Mouse (Mus musculus) bone marrow, adult 2 months (tissue): ENCODE measurements around the gene Zfp106. TPM values are rescaled to one million over a fixed set of nuclear protein-coding genes. Genes with fewer than 3 reads are reported as not detected.

Experiments used
- H3K27ac ChIP-seq: fragments of 200-500 bp; 2 replicates; pipeline ENCODE4 v1.5.1; 2012; ENCODE audit warnings: low read depth, mild to moderate bottlenecking, control low read depth, inconsistent platforms, low read length; ENCODE audit not compliant: control insufficient read depth, poor library complexity, insufficient read depth
- H3K4me1 ChIP-seq: fragments of 200-500 bp; 2 replicates; pipeline ENCODE4 v1.6.1; 2011; ENCODE audit warnings: low read length; ENCODE audit not compliant: control insufficient read depth, insufficient read depth
- H3K4me3 ChIP-seq: fragments of 200-500 bp; replicated peaks from 2 replicates; pipeline ENCODE3; 2011; ENCODE audit warnings: mild to moderate bottlenecking, low read depth, low read length, control low read depth; ENCODE audit not compliant: control insufficient read depth
- CTCF ChIP-seq: fragments of 200-500 bp; IDR thresholded peaks from 2 replicates; pipeline ENCODE4 v1.5.1; 2011; ENCODE audit warnings: low read length, control low read depth; ENCODE audit not compliant: control insufficient read depth, insufficient read depth
- POLR2A ChIP-seq: fragments of 200-500 bp; IDR thresholded peaks from 2 replicates; pipeline ENCODE4 v1.6.1; 2011; ENCODE audit warnings: low read depth, mild to moderate bottlenecking, control low read depth, low read length, borderline replicate concordance; ENCODE audit not compliant: control insufficient read depth
- WGBS: fragments of 180-500 bp; shearing (Covaris S2); methylation state at CpG from one replicate; pipeline ENCODE4 v1.1.7; 2018; 5-methylcytosine and 5-hydroxymethylcytosine counted together
- polyA plus RNA-seq: library from polyadenylated mRNA; stranded (reverse); fragments of >200 nt; gene quantifications from 2 replicates; pipeline ENCODE4 v1.2.4, GENCODE M21; 2011; ENCODE audit warnings: low replicate concordance; ENCODE audit not compliant: missing spikeins, insufficient read depth, insufficient read length

Zfp106 gene
- polyA plus RNA-seq, 1 experiment: 27.3 TPM

- Histone ChIP-seq H3K4me3 (no peak overlapping the region), H3K27ac (no peak overlapping the region), H3K4me1 (peaks cover 2% of the 10 kb centered on the region; the same call in 1 of the 2 replicates)
- TF ChIP-seq POLR2A (no peak), CTCF (no peak)
- 81% methylated on average over 5 of the region's 5 CpGs for WGBS
Observed at GRCm38 (mm10) chr2:120465397-120465785, 98.3 kb downstream of the Zfp106 start.

- 50% methylated on average over 2 of the region's 2 CpGs for WGBS
Observed at GRCm38 (mm10) chr2:120464732-120465396, 98.8 kb downstream of the Zfp106 start.

GRCm38 (mm10) chr2:120464091-120464490, 99.6 kb downstream of the Zfp106 start:
- 62% methylated on average over 8 of the region's 8 CpGs for WGBS
- Histone ChIP-seq H3K4me1 (no peaks in the 10 kb centered on the region; the same call in 1 of the 2 replicates), H3K4me3 (no peak overlapping the region), H3K27ac (no peak overlapping the region)
- TF ChIP-seq POLR2A: no peak
- TF ChIP-seq CTCF: no peak

More at GRCm38 (mm10) chr2:120464732-120465396, 98.8 kb downstream of the Zfp106 start:
- TF ChIP-seq CTCF: no peak
- TF ChIP-seq POLR2A: no peak
- Histone ChIP-seq H3K4me3 (no peak overlapping the region), H3K4me1 (peaks cover under 1% of the 10 kb centered on the region; the same call in 1 of the 2 replicates), H3K27ac (no peak overlapping the region)

GRCm38 (mm10) chr2:120463328-120463727, 100.3 kb downstream of the Zfp106 start:
- Histone ChIP-seq H3K4me3 (no peak overlapping the region), H3K4me1 (no peaks in the 10 kb centered on the region; the same call in 1 of the 2 replicates), H3K27ac (no peak overlapping the region)
- WGBS: 49% methylated on average over 7 of the region's 7 CpGs
- TF ChIP-seq CTCF: no peak

- TF ChIP-seq CTCF (no peak), POLR2A (no peak)
- Histone ChIP-seq H3K27ac (no peak overlapping the region), H3K4me1 (no peaks in the 10 kb centered on the region; the same call in 1 of the 2 replicates), H3K4me3 (no peak overlapping the region)
- WGBS: 68% methylated on average over 4 of the region's 4 CpGs
Observed at GRCm38 (mm10) chr2:120460216-120460615, 103.4 kb downstream of the Zfp106 start.

Other genes with a start within 250 kb of the Zfp106 start
- gene Pla2g4f, start 249.7 kb downstream of the Zfp106 start, polyA plus RNA-seq: not detected in 2 replicates
- 15.0 and 28.4 TPM in 2 replicates for gene Vps39, start 210.7 kb downstream of the Zfp106 start, polyA plus RNA-seq
- gene Ganc, start 159.9 kb downstream of the Zfp106 start, polyA plus RNA-seq: 5.3 and 8.0 TPM in 2 replicates
- 19.3 and 36.3 TPM in 2 replicates for gene Tmem87a, start 159.7 kb downstream of the Zfp106 start, polyA plus RNA-seq
- 6.5 and 10.7 TPM in 2 replicates for gene Capn3, start 107.8 kb downstream of the Zfp106 start, polyA plus RNA-seq
- gene Snap23, start 3.8 kb upstream of the Zfp106 start, polyA plus RNA-seq: 21.6 and 44.5 TPM in 2 replicates
- 3.7 and 6.8 TPM in 2 replicates for gene Haus2, start 45.5 kb upstream of the Zfp106 start, polyA plus RNA-seq
- gene Lrrc57, start 45.7 kb upstream of the Zfp106 start, polyA plus RNA-seq: 7.5 and 10.3 TPM in 2 replicates
- 1.4 and 3.6 TPM in 2 replicates for gene Stard9, start 65.3 kb upstream of the Zfp106 start, polyA plus RNA-seq